Mouse (Mus musculus) embryonic facial prominence, embryonic 15.5 days (tissue): ENCODE results near the gene Arl5c. TPM values are rescaled to one million over a fixed set of nuclear protein-coding genes. Genes with fewer than 3 reads are reported as not detected.

Experiments used
- ATAC-seq: fragments of 200-750 bp; cut with Nextera tagmentation; 2 replicates; pipeline ENCODE4 v1.8.0; 2017; ENCODE audit warnings: low read depth, moderate TSS enrichment; ENCODE audit not compliant: insufficient number of reproducible peaks, low FRiP score, low TSS enrichment
- H3K27ac ChIP-seq: fragments of 300-500 bp; sonication (generic); replicated peaks from 2 replicates; pipeline ENCODE4 v1.5.1; 2015; ENCODE audit warnings: mild to moderate bottlenecking, inconsistent platforms
- H3K27me3 ChIP-seq: fragments of 300-500 bp; sonication (generic); 2 replicates; pipeline ENCODE4 v1.6.1; 2015; ENCODE audit warnings: inconsistent platforms
- H3K36me3 ChIP-seq: fragments of 300-500 bp; sonication (generic); 2 replicates; pipeline ENCODE4 v1.6.1; 2015; ENCODE audit warnings: mild to moderate bottlenecking, inconsistent platforms
- H3K4me1 ChIP-seq: fragments of 300-500 bp; sonication (generic); 2 replicates; pipeline ENCODE4 v1.6.1; 2015; ENCODE audit warnings: inconsistent platforms
- H3K4me2 ChIP-seq: fragments of 300-500 bp; sonication (generic); replicated peaks from 2 replicates; pipeline ENCODE4 v1.6.1; 2015; ENCODE audit warnings: mild to moderate bottlenecking, inconsistent platforms
- H3K4me3 ChIP-seq: fragments of 300-500 bp; sonication (generic); replicated peaks from 2 replicates; pipeline ENCODE4 v1.5.1; 2015; ENCODE audit warnings: mild to moderate bottlenecking, inconsistent platforms
- H3K9ac ChIP-seq: fragments of 300-500 bp; sonication (generic); 2 replicates; pipeline ENCODE4 v1.6.1; 2015; ENCODE audit warnings: inconsistent platforms
- H3K9me3 ChIP-seq: fragments of 300-500 bp; sonication (generic); replicated peaks from 2 replicates; pipeline ENCODE4 v1.6.1; 2016; ENCODE audit warnings: inconsistent platforms
- WGBS: fragments of 180-500 bp; shearing (Covaris S2); methylation state at CpG from one replicate; pipeline ENCODE4 v1.1.7; 2015; 5-methylcytosine and 5-hydroxymethylcytosine counted together
- polyA plus RNA-seq: library from polyadenylated mRNA; unstranded; fragments of >200 nt; fragmentation: Nextera tagmentation; extraction: Ambion mirVana; gene quantifications from 2 replicates; pipeline ENCODE4 v1.2.1, GENCODE M21; 2015

Arl5c gene
- polyA plus RNA-seq, 1 experiment from 2014 or later = 14.7 TPM

- H3K9me3 ChIP-seq = no peaks in the 10 kb centered on the region
- H3K36me3 ChIP-seq = no peaks in the 10 kb centered on the region
- H3K9ac ChIP-seq = no peak overlapping the region
- no peak overlapping the region for H3K4me3 ChIP-seq
- no peak for ATAC-seq
- WGBS = 70% methylated on average over 7 of the region's 7 CpGs
- H3K27ac ChIP-seq = no peak overlapping the region
- peaks cover 4% of the 10 kb centered on the region; the same call in 1 of the 2 replicates for H3K4me1 ChIP-seq
- H3K4me2 ChIP-seq = no peak overlapping the region
- H3K27me3 ChIP-seq = no peaks in the 10 kb centered on the region
Measured at GRCm38 (mm10) chr11:97958641-97959299, 37.2 kb downstream of the Arl5c start.

GRCm38 (mm10) chr11:97956905-97957560 is 38.9 kb downstream of the Arl5c start:
- ATAC-seq = no peak
- peaks cover 4% of the 10 kb centered on the region; the same call in 1 of the 2 replicates for H3K4me1 ChIP-seq
- no peak overlapping the region for H3K9ac ChIP-seq
- H3K9me3 ChIP-seq = no peaks in the 10 kb centered on the region
- no peaks in the 10 kb centered on the region for H3K27me3 ChIP-seq
- WGBS = 64% methylated on average over 6 of the region's 6 CpGs
- no peak overlapping the region for H3K4me2 ChIP-seq
- H3K4me3 ChIP-seq = no peak overlapping the region
- no peaks in the 10 kb centered on the region for H3K36me3 ChIP-seq
- no peak overlapping the region for H3K27ac ChIP-seq

- H3K27ac ChIP-seq = no peak overlapping the region
- H3K4me3 ChIP-seq = no peak overlapping the region
- ATAC-seq = no peak
- peaks cover 4% of the 10 kb centered on the region; the same call in 1 of the 2 replicates for H3K4me1 ChIP-seq
- WGBS = 48% methylated on average over 4 of the region's 4 CpGs
- H3K9me3 ChIP-seq = no peaks in the 10 kb centered on the region
- no peak overlapping the region for H3K9ac ChIP-seq
- no peak overlapping the region for H3K4me2 ChIP-seq
- no peaks in the 10 kb centered on the region for H3K27me3 ChIP-seq
- H3K36me3 ChIP-seq = no peaks in the 10 kb centered on the region
Measured at GRCm38 (mm10) chr11:97955915-97956314, 40.1 kb downstream of the Arl5c start.

GRCm38 (mm10) chr11:97955146-97955902 is 40.7 kb downstream of the Arl5c start:
- H3K9me3 ChIP-seq = no peaks in the 10 kb centered on the region
- WGBS = 80% methylated on average over 9 of the region's 9 CpGs
- peaks cover 4% of the 10 kb centered on the region; the same call in 1 of the 2 replicates for H3K4me1 ChIP-seq
- no peak overlapping the region for H3K4me2 ChIP-seq
- no peaks in the 10 kb centered on the region for H3K36me3 ChIP-seq
- no peaks in the 10 kb centered on the region for H3K27me3 ChIP-seq
- no peak overlapping the region for H3K9ac ChIP-seq
- H3K27ac ChIP-seq = no peak overlapping the region
- no peak for ATAC-seq
- H3K4me3 ChIP-seq = no peak overlapping the region

- Histone ChIP-seq H3K36me3 (no peaks in the 10 kb centered on the region), H3K27me3 (no peaks in the 10 kb centered on the region), H3K4me1 (peaks cover 4% of the 10 kb centered on the region; the same call in 1 of the 2 replicates), H3K4me2 (no peak overlapping the region), H3K27ac (no peak overlapping the region), H3K4me3 (no peak overlapping the region), H3K9ac (no peak overlapping the region), H3K9me3 (no peaks in the 10 kb centered on the region)
- no peak for ATAC-seq
- 72% methylated on average over 14 of the region's 14 CpGs for WGBS
Measured at GRCm38 (mm10) chr11:97954469-97955141, 41.4 kb downstream of the Arl5c start.

GRCm38 (mm10) chr11:97953939-97954275 is 42.1 kb downstream of the Arl5c start:
- ATAC-seq = no peak
- WGBS = 87% methylated on average over 6 of the region's 6 CpGs

GRCm38 (mm10) chr11:97953179-97953938 is 42.6 kb downstream of the Arl5c start:
- Histone ChIP-seq H3K9ac (no peak overlapping the region), H3K4me2 (no peak overlapping the region), H3K36me3 (no peaks in the 10 kb centered on the region), H3K9me3 (no peaks in the 10 kb centered on the region), H3K27me3 (no peaks in the 10 kb centered on the region), H3K27ac (no peak overlapping the region), H3K4me1 (no peaks in the 10 kb centered on the region), H3K4me3 (no peak overlapping the region)
- 80% methylated on average over 16 of the region's 16 CpGs for WGBS
- no peak for ATAC-seq

More at GRCm38 (mm10) chr11:97953939-97954275, 42.1 kb downstream of the Arl5c start:
- Histone ChIP-seq H3K36me3 (no peaks in the 10 kb centered on the region), H3K27me3 (no peaks in the 10 kb centered on the region), H3K4me2 (no peak overlapping the region), H3K9ac (no peak overlapping the region), H3K9me3 (no peaks in the 10 kb centered on the region), H3K4me3 (no peak overlapping the region), H3K27ac (no peak overlapping the region), H3K4me1 (peaks cover under 1% of the 10 kb centered on the region; the same call in 1 of the 2 replicates)

GRCm38 (mm10) chr11:97952367-97953006 is 43.5 kb downstream of the Arl5c start:
- Histone ChIP-seq H3K9ac (no peak overlapping the region), H3K4me1 (no peaks in the 10 kb centered on the region), H3K27ac (no peak overlapping the region), H3K36me3 (no peaks in the 10 kb centered on the region), H3K9me3 (no peaks in the 10 kb centered on the region), H3K4me2 (no peak overlapping the region), H3K27me3 (no peaks in the 10 kb centered on the region), H3K4me3 (no peak overlapping the region)
- ATAC-seq = no peak
- WGBS = 76% methylated on average over 1 of the region's 1 CpGs

- Histone ChIP-seq H3K9me3 (no peaks in the 10 kb centered on the region), H3K27ac (no peak overlapping the region), H3K4me2 (no peak overlapping the region), H3K36me3 (no peaks in the 10 kb centered on the region), H3K27me3 (no peaks in the 10 kb centered on the region), H3K4me3 (no peak overlapping the region), H3K9ac (no peak overlapping the region), H3K4me1 (0 out of 2 replicates have a peak, but pooled peaks cover 3% of the 10 kb centered on the region)
- 42% methylated on average over 20 of the region's 20 CpGs for WGBS
- no peak for ATAC-seq
Measured at GRCm38 (mm10) chr11:97949703-97950475, 46.1 kb downstream of the Arl5c start.

GRCm38 (mm10) chr11:97947426-97947825 is 48.6 kb downstream of the Arl5c start:
- Histone ChIP-seq H3K4me3 (no peak overlapping the region), H3K4me2 (no peak overlapping the region), H3K27ac (no peak overlapping the region), H3K9me3 (no peaks in the 10 kb centered on the region), H3K27me3 (no peaks in the 10 kb centered on the region), H3K9ac (no peak overlapping the region), H3K36me3 (no peaks in the 10 kb centered on the region), H3K4me1 (peaks cover 9% of the 10 kb centered on the region; the same call in 1 of the 2 replicates)
- ATAC-seq = no peak
- WGBS = 9% methylated on average over 7 of the region's 7 CpGs
